Mouse (Mus musculus) liver, postnatal 0 days (tissue): ENCODE measurements around the gene Rpl10-ps3. TPM values are rescaled to one million over a fixed set of nuclear protein-coding genes. Genes with fewer than 3 reads are reported as not detected.

Source experiments
- ATAC-seq: fragments of 200-750 bp; cut with Nextera tagmentation; 2 replicates; pipeline ENCODE4 v1.8.0; 2017; ENCODE audit warnings: mild to moderate bottlenecking, moderate library complexity
- DNase-seq: peaks from one replicate; pipeline ENCODE4 v3.0.0-alpha.2; 2016
- H3K27ac ChIP-seq: fragments of 300-500 bp; sonication (generic); 2 replicates; pipeline ENCODE4 v1.5.1; 2014; ENCODE audit warnings: antibody characterized with exemption, moderate library complexity, mild to moderate bottlenecking, low read depth
- H3K27me3 ChIP-seq: fragments of 300-500 bp; sonication (generic); 2 replicates; pipeline ENCODE4 v1.6.1; 2014; ENCODE audit warnings: low read length, control low read depth, mixed read lengths; ENCODE audit not compliant: insufficient read depth
- H3K36me3 ChIP-seq: fragments of 300-500 bp; sonication (generic); replicated peaks from 2 replicates; pipeline ENCODE4 v1.6.1; 2014; ENCODE audit warnings: mild to moderate bottlenecking, control low read depth, low read length, moderate library complexity, mixed read lengths; ENCODE audit not compliant: insufficient read depth
- H3K4me1 ChIP-seq: fragments of 300-500 bp; sonication (generic); 2 replicates; pipeline ENCODE4 v1.6.1; 2014; ENCODE audit warnings: antibody characterized with exemption, mild to moderate bottlenecking, control low read depth; ENCODE audit not compliant: insufficient read depth
- H3K4me2 ChIP-seq: fragments of 300-500 bp; sonication (generic); 2 replicates; pipeline ENCODE4 v1.6.1; 2014; ENCODE audit warnings: low read depth, mild to moderate bottlenecking, low read length, moderate library complexity, mixed read lengths
- H3K4me3 ChIP-seq: fragments of 300-500 bp; sonication (generic); 2 replicates; pipeline ENCODE4 v1.5.1; 2014; ENCODE audit warnings: low read depth, low read length
- H3K9ac ChIP-seq: fragments of 300-500 bp; sonication (generic); replicated peaks from 2 replicates; pipeline ENCODE4 v1.6.1; 2014; ENCODE audit warnings: mild to moderate bottlenecking, moderate library complexity
- H3K9me3 ChIP-seq: fragments of 300-500 bp; sonication (generic); 2 replicates; pipeline ENCODE4 v1.6.1; 2016; ENCODE audit warnings: mild to moderate bottlenecking, control low read depth, low read length, mixed read lengths
- CTCF ChIP-seq: sonication (generic); IDR thresholded peaks from 2 replicates; pipeline ENCODE4 v1.5.1; 2016; ENCODE audit warnings: antibody characterized with exemption, low read depth
- EP300 ChIP-seq: IDR thresholded peaks from 2 replicates; pipeline ENCODE4 v1.6.1; 2016; ENCODE audit warnings: antibody characterized with exemption, low read depth, mild to moderate bottlenecking
- WGBS: fragments of 180-500 bp; shearing (Covaris S2); extraction: QIAGEN DNeasy Blood & Tissue Kit; methylation state at CpG from one replicate; pipeline ENCODE4 v1.1.7; 2014; ENCODE audit not compliant: insufficient replicate concordance; 5-methylcytosine and 5-hydroxymethylcytosine counted together
- polyA plus RNA-seq: library from polyadenylated mRNA; unstranded; fragments of >200 nt; fragmentation: Nextera tagmentation; extraction: Ambion mirVana; gene quantifications from 2 replicates; pipeline ENCODE4 v1.2.1, GENCODE M21; 2015

The Rpl10-ps3 gene
- polyA plus RNA-seq, 1 experiment from 2014 or later = 194 TPM

DNA sequence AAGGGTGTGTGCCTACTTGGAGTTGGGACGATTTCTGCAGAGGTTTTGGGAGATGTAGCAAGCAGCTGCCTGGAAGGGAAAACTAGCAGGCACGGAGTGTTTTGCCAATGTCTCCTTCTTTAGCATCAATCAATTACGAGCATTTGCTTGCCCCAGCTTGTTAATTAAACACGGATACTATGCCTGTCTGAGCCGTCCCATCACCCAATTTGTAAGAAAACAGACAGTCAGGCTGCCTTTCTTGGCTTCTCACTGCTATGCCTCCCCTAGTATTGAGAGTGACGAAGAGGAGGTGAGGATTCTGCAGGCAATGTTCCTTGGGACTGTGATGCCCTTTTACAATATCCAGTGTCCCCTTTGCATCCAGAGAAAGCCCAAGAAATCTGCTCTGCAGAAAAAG is 27.5 kb downstream of the Rpl10-ps3 start:
- Histone ChIP-seq H3K36me3 (no peaks in the 10 kb centered on the region), H3K9me3 (no peaks in the 10 kb centered on the region), H3K9ac (no peak overlapping the region), H3K27me3 (no peaks in the 10 kb centered on the region), H3K4me3 (no peak overlapping the region), H3K4me2 (no peak overlapping the region), H3K27ac (no peak overlapping the region), H3K4me1 (no peaks in the 10 kb centered on the region)
- ATAC-seq = no peak
- DNase-seq = no peak
- 73% methylated on average over 6 of the region's 6 CpGs for WGBS
- no peak for TF ChIP-seq EP300
- TF ChIP-seq CTCF = no peak

DNA sequence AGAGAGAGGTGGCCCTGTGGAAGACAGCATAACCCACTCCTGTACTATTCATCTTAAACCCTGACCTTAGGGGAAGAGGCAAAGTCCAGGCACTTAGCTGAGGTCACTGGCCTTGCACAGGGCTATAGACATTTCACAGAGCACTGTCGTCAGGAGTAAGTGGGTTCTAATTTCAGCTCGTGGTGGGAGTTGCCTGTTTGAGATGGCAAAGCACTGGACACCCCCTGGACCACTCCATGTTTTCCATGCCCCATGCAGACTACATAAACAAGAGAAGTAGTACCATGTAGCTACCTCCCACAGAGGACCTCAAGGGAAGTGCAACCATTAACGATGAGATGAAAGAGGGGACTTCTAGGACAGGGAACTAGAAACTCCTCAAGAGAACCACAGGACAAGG is 29.1 kb downstream of the Rpl10-ps3 start:
- Histone ChIP-seq H3K9me3 (no peaks in the 10 kb centered on the region), H3K4me2 (no peak overlapping the region), H3K36me3 (no peaks in the 10 kb centered on the region), H3K27ac (no peak overlapping the region), H3K27me3 (no peaks in the 10 kb centered on the region), H3K9ac (no peak overlapping the region), H3K4me3 (no peak overlapping the region), H3K4me1 (no peaks in the 10 kb centered on the region)
- ATAC-seq = no peak
- no peak for TF ChIP-seq EP300
- no peak for TF ChIP-seq CTCF
- 38% methylated on average over 3 of the region's 3 CpGs for WGBS
- DNase-seq = no peak

DNA sequence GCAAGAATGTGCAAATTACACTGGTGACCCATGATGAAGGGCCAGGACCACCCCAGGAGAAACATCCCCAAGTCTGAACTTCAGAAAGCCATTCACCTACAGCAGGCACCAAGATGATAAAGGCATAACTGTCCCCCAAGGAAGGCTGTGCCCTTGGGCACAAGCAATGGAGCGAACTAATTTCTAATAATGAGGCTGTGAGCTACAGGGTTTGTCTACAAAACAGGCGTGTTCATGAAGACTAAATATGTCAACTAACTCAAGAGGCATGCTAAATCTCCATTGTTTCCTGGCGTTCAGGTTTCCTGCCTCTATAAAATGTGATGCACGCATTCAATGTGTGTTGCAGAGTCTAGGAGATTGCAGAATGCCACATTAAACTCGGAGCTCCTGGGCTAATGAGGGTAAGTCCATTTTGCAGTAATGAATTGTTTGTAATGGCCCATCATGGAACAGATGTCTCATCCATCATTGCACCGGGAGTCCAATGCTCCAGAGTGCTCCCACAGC is 33.7 kb downstream of the Rpl10-ps3 start:
- Histone ChIP-seq H3K27ac (no peak overlapping the region), H3K4me3 (no peak overlapping the region), H3K4me2 (no peak overlapping the region), H3K27me3 (no peaks in the 10 kb centered on the region), H3K9me3 (no peaks in the 10 kb centered on the region), H3K9ac (no peak overlapping the region), H3K36me3 (no peaks in the 10 kb centered on the region), H3K4me1 (no peaks in the 10 kb centered on the region)
- WGBS = 71% methylated on average over 6 of the region's 6 CpGs
- DNase-seq (no peak), ATAC-seq (no peak)
- TF ChIP-seq EP300 (no peak), CTCF (no peak)

DNA sequence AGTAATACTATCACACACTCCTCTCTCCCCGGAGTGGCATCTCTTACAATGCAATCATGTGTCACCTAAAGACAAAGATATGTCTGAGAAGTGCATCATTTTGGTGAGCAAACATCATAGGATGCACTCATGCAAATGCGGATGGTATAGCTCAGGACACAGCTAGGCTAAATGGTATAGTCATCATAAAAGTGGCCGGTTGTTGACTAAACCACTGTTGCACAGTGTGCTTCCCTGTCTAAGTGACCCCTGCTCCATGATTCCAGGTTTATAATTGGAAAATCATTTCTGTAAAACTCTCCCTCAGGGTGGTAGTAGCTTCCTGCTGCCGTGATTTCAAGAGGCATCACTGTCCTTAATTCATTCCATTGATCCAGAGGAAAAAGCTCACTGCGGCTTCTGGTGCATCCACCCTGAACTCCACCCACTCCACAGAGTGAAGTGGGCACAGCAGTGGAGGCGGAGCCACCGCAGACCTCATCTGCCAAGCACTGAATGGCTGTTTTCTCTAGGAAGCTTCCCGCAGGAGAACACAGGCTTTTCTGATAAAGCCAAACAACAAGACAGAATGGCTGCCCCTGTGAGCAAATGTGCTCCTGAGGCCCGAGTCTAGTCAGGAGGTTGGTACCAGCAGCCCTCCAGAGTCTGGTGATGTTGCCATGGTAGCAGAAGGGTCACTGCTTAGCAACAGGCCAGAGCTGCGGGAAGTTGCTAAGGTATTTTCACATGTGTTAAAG is 38.9 kb downstream of the Rpl10-ps3 start:
- Histone ChIP-seq H3K9me3 (no peaks in the 10 kb centered on the region), H3K27me3 (no peaks in the 10 kb centered on the region), H3K4me2 (no peak overlapping the region), H3K36me3 (no peaks in the 10 kb centered on the region), H3K4me1 (no peaks in the 10 kb centered on the region), H3K9ac (no peak overlapping the region), H3K27ac (no peak overlapping the region), H3K4me3 (no peak overlapping the region)
- DNase-seq (no peak), ATAC-seq (no peak)
- WGBS = 67% methylated on average over 10 of the region's 10 CpGs
- no peak for TF ChIP-seq EP300
- TF ChIP-seq CTCF = no peak

DNA sequence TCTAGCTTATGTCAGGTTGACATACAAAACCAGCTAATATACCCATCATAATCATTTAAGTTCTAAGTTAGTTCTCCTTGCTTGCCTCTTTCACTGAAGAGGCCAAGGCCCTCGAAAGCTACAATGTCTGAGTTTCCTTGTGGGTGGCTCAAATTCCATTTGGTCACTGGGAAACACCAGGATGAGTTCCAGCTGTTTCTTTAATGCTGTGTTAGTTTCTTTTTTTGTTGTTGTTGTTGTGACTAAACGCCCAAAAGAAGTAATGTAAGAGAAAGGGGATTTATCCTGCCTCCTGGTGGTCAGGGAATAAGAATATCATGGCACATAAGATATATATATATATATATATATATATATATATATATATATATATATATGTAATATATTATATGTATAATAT is 39.7 kb downstream of the Rpl10-ps3 start:
- WGBS = 65% methylated on average over 2 of the region's 2 CpGs
- no peak overlapping the region for H3K4me2 ChIP-seq
- DNase-seq (no peak), ATAC-seq (no peak)
- H3K4me3 ChIP-seq = no peak overlapping the region
- TF ChIP-seq EP300 = no peak
- no peak for TF ChIP-seq CTCF
- H3K4me1 ChIP-seq = no peaks in the 10 kb centered on the region
- H3K9ac ChIP-seq = no peak overlapping the region
- H3K9me3 ChIP-seq = no peaks in the 10 kb centered on the region
- no peaks in the 10 kb centered on the region for H3K36me3 ChIP-seq
- no peak overlapping the region for H3K27ac ChIP-seq
- no peaks in the 10 kb centered on the region for H3K27me3 ChIP-seq

DNA sequence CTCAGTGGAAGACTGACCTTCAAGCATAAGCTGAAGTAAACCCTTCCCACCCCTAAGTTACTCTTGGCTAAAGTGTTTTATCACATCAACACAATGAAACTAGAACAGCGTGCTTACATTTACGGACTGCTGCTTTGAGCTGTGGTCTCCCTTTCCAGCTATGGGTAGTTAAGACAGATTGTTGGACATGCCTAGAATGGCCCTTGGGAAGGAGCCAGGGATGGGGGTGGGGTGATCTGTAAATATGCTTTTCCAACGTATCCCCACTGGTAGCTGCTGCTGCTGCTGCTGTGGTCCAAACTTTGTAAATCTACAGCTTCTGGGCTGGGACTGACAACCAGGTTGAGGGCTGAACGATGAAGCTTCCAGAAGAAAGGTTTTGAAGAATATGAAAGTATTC is 40.8 kb downstream of the Rpl10-ps3 start:
- Histone ChIP-seq H3K9me3 (no peaks in the 10 kb centered on the region), H3K9ac (no peak overlapping the region), H3K27ac (no peak overlapping the region), H3K4me2 (no peak overlapping the region), H3K27me3 (no peaks in the 10 kb centered on the region), H3K36me3 (no peaks in the 10 kb centered on the region), H3K4me1 (no peaks in the 10 kb centered on the region), H3K4me3 (no peak overlapping the region)
- no peak for ATAC-seq
- no peak for DNase-seq
- no peak for TF ChIP-seq CTCF
- TF ChIP-seq EP300 = no peak
- WGBS = 72% methylated on average over 4 of the region's 4 CpGs
